Mouse (Mus musculus) spleen, adult 2 months (tissue): ENCODE data around the gene Csnk2b.

Experiments
- CTCF ChIP-seq: fragments of 200-500 bp; IDR thresholded peaks from 2 replicates; pipeline ENCODE4 v1.5.1; 2011; ENCODE audit warnings: mild to moderate bottlenecking, inconsistent platforms; ENCODE audit not compliant: insufficient read depth, insufficient read length, insufficient replicate concordance; ENCODE audit errors: extremely low read depth
- POLR2A ChIP-seq: fragments of 200-500 bp; IDR thresholded peaks from 2 replicates; pipeline ENCODE4 v1.6.1; 2011; ENCODE audit warnings: low read depth, low read length, inconsistent platforms

GRCm38 (mm10) chr17:35111774-35112173 lies 10.1 kb downstream of the Csnk2b start:
- TF ChIP-seq CTCF = no peak
- TF ChIP-seq POLR2A = no peak
